In the genomic region with DNA sequence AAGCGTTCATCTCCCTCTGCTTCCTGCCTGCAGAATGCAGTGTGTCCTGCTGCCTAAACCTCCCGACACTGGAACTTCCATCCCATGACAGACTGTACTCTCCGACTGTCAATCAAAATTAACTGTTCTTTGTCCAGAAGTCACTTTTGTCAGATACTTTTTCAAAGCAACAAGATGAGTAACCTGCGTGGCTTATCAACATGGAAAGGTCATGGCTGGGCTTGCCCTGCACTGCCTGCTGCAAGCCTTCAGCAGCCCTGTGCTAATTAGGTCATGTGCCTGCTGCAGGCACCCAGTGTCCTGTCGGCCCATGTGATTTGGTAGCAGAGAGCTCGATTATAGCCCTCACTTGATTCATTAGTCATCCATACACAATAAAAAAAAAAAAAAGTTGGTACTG, we compare ENCODE assay signal across 19 mouse cellular contexts. TPM values are rescaled to one million over a fixed set of nuclear protein-coding genes. Genes with fewer than 3 reads are reported as not detected.
"Had no signal": no experiment of that assay in that cellular context is flagged by ENCODE, and none has a peak within 500 bp of the region (broad histone marks: within the 10 kb centered on the region; RNA-seq: fewer than 3 reads in every experiment).

No protein-coding gene starts in this region.

- DNase-seq: kidney, adult 8-10 months; layer of hippocampus, adult 9-11 months; layer of hippocampus, postnatal 36 days; lung, embryonic 14.5 days; right cerebral cortex, adult 18-20 months; right cerebral cortex, postnatal 25 days; thymus, adult 18-20 months; thymus, postnatal 14 days had no signal

- H3K36me3 ChIP-seq: limb, embryonic 15.5 days; liver, embryonic 12.5 days; midbrain, embryonic 15.5 days; neural tube, embryonic 13.5 days had no signal

- H3K4me3 ChIP-seq: limb, embryonic 15.5 days; liver, embryonic 12.5 days; midbrain, embryonic 15.5 days; neural tube, embryonic 13.5 days had no signal

- H3K27ac ChIP-seq: limb, embryonic 15.5 days; liver, embryonic 12.5 days; midbrain, embryonic 15.5 days; neural tube, embryonic 13.5 days had no signal

RNA-seq across cellular contexts. Expression of gene Il12b, which starts 25.8 kb away (rescaled TPM):
- total RNA-seq: layer of hippocampus, adult 18-20 months; layer of hippocampus, postnatal 36 days; left cerebral cortex, adult 8-10 months; left cerebral cortex, postnatal 25 days; megakaryocyte progenitor cell, adult 5-6 weeks; monocyte, adult 5-6 weeks had no signal
- polyA plus RNA-seq: liver, embryonic 16.5 days; lung, embryonic 14.5 days; midbrain, embryonic 15.5 days; neural tube, embryonic 13.5 days; small intestine, adult 2 months had no signal
